Mouse (Mus musculus) adrenal gland (tissue): ENCODE measurements around the gene Nudcd3.
"Not testable (repeated sequence)": the region's sequence is repeated elsewhere in the genome, so short reads cannot be mapped to it uniquely, and the experiment has no call there.

Experiments
- intact Hi-C: fragments of 180-260 bp; cut with DNase I; formaldehyde crosslinking; loops from one replicate; pipeline ENCODE4 v1.15.1; 2025

Nudcd3 gene

GRCm38 (mm10) chr11:6130578-6130977 lies 69.6 kb downstream of the Nudcd3 start:
- intact Hi-C loops, result no loop called here

GRCm38 (mm10) chr11:6123605-6124120 lies 76.6 kb downstream of the Nudcd3 start:
- intact Hi-C loops, result no loop called here

- intact Hi-C loops, result no loop called here
Observed at GRCm38 (mm10) chr11:6122631-6123030, 77.6 kb downstream of the Nudcd3 start.

GRCm38 (mm10) chr11:6120596-6120995 lies 79.6 kb downstream of the Nudcd3 start:
- intact Hi-C loops, result no loop called here

DNA sequence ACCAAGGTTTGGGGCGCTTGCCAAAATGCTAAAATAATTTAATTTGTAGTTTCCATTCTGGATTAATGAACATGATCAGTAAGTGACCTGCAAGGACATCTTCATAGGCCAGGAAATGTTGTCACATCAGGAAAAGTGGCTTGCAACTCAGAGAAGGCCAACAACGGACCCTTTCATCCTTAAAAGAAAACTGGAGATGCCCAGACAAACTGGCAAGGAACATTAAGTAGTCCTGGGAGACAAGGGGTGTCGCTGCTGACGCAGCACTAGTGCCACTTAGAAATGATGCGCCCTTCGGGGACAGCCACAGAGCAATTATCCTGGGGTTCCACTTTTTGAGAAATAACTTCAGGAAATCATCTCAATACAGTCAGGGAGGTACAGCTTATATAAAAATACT lies 80.2 kb downstream of the Nudcd3 start:
- intact Hi-C loops, result no loop called here

- intact Hi-C loops, result loop anchor here (5.0 kb wide), 1 partner anchor 68 kb away; no protein-coding TSS in a partner anchor
Observed at GRCm38 (mm10) chr11:6119312-6119711, 80.9 kb downstream of the Nudcd3 start.

DNA sequence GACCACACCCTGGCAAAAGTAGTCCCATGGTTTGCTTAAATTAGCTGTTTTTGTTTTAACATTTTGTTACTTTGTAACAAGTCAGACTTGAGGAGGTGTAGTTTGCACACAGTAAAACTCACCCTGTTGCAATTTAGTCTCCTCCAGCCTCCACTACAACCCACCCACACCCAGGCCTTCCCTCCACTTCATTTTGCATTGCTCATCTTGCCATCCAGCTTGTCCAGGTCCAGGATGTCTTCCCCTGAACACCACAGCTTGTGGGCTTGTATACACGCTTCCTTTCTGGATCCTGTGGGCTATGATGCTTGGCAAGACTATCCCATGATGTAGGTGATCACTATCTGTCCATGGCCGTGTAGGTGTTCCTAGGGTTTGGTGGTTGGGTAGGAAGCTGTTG lies 82.3 kb downstream of the Nudcd3 start:
- intact Hi-C loops, result loop anchor here (5.0 kb wide), 1 partner anchor 69 kb away; no protein-coding TSS in a partner anchor

DNA sequence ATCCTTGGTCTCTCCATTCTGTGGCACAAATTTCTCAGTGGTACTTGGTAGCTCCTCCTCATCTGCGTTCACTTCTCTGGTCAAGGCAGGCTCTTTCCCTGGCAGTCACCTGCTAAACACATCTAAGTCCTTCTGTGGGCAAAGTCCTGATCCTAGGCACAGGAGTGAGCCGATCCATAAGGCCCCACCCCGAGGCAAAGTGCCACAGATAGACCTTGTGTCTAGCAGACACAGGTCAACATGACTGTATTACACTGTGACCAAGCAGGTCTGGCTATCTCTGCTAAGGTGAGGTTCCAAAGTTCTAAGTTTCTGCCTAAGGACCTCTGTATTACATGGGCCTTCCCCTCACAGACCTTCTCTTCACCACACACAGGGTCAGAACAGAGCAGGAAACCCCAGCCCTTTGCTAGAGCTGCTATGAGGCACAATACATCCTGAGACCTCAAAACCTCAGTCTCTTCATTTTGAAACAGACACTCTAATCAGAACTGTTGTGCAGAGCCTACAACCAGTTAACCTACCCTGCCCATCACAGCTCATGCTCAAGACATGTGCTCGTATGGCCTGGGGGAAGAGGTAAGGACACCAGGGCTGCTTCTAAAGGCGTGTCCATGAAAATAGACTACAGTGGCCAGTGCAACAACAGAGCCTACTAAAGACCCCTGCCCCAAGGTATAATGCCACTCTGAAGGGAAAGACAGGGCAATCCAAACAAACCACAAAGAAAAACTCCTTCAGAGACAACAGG lies 88.3 kb downstream of the Nudcd3 start:
- intact Hi-C loops, result no loop called here

DNA sequence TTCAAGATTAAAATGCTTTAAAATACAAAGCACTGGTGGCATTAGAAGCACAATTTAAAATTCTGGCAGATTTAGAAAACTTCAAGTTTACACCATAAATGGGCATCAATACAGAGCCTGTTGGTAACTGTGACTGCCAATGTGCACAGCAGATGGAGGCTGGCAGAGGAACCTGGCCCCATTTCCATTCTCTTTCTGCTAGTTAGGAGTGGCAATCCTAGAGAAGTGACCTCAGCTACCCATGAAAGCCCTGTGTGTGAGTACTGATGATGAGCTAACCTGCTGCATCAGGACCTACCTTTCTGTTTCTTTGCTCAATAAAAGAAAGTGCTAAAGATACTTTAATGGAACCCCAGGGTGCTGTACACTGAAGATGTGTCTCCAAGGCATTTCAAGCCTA lies 90.2 kb downstream of the Nudcd3 start:
- intact Hi-C loops, result no loop called here

- intact Hi-C loops, result no loop called here
Observed at GRCm38 (mm10) chr11:6108296-6108695, 91.9 kb downstream of the Nudcd3 start.

- intact Hi-C loops, result no loop called here
Observed at GRCm38 (mm10) chr11:6107722-6108121, 92.5 kb downstream of the Nudcd3 start.

GRCm38 (mm10) chr11:6104734-6105133 lies 95.5 kb downstream of the Nudcd3 start:
- intact Hi-C loops, result no loop called here

GRCm38 (mm10) chr11:6096637-6097036 lies 103.6 kb downstream of the Nudcd3 start:
- intact Hi-C loops, result not testable (repeated sequence)

GRCm38 (mm10) chr11:6086991-6087390 lies 113.2 kb downstream of the Nudcd3 start:
- intact Hi-C loops, result no loop called here

GRCm38 (mm10) chr11:6078737-6079136 lies 121.5 kb downstream of the Nudcd3 start:
- intact Hi-C loops, result no loop called here

DNA sequence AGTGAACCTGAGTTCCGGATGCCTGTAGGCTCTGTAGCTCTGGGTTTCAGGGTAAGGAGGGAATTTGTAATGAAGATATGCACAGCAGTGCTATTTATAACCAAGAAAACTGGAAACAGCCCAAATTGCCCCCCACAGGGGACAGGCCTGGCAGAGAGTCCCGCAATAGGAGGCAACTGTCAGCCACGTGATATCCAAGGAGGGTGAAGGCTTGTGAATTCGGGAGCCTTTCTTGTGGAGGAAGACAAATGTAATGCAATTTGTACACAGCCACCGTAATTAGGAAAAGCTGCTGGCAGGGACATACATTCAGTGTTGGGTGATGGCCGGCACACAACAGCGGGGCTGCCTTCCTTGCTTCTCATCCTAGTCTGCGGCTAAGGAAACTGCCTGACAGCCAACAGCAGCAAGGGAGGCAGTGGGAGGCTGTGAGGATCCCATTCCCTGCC lies 124.6 kb downstream of the Nudcd3 start:
- intact Hi-C loops, result no loop called here

GRCm38 (mm10) chr11:6068181-6068957 lies 131.8 kb downstream of the Nudcd3 start:
- intact Hi-C loops, result no loop called here

DNA sequence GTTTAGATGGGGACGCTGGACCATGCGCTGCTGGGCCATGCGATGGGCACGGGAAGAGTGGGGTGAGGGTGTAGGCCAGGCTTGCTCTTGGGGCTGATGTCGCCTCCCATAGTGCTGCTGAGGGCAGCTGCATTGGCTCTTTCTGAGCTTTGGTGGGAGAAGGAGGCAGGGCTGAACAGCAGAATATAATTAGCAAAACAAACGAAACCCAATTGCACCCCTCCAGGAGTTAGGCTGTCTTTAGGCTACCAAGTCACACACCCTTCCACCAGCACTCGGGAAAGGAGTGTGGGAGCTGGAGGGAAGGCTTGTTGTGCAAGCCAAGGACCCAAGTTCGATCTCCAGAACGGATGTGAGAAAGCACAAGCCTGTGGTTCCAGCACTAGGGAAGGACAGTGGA lies 133.1 kb downstream of the Nudcd3 start:
- intact Hi-C loops, result no loop called here

- intact Hi-C loops, result no loop called here
Observed at GRCm38 (mm10) chr11:6066176-6066575, 134.0 kb downstream of the Nudcd3 start, which contains the start of gene Camk2b. TSS of gene Camk2b (minus strand) at chr11:6066362.

DNA sequence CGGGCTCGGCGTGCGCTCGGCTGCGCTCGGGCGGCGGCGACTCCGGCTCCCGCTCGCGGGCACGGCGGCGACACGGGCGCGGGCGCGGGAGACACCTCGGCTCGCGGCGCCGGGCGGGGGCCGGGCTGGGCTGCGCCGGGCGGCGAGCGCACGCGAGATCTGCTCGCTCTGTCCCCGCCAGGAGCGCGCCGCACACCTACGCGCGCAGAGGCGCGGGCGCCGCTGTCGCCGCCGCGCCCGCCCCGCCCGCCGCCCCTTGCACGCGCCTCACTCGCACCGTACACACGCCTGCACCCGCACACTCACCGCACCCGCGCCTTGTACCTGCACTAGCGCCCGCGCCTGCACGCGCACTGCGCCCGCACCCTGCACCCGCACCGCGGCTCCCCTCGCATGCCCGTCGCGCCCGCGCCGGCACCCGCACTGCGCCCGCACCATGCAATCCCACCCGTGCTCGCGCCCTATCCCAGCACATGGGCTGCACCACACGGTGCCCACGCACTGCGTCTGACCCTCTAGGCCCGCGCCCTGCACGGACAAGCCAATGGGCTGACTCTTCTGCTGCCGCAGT lies 134.6 kb downstream of the Nudcd3 start:
- intact Hi-C loops, result no loop called here

DNA sequence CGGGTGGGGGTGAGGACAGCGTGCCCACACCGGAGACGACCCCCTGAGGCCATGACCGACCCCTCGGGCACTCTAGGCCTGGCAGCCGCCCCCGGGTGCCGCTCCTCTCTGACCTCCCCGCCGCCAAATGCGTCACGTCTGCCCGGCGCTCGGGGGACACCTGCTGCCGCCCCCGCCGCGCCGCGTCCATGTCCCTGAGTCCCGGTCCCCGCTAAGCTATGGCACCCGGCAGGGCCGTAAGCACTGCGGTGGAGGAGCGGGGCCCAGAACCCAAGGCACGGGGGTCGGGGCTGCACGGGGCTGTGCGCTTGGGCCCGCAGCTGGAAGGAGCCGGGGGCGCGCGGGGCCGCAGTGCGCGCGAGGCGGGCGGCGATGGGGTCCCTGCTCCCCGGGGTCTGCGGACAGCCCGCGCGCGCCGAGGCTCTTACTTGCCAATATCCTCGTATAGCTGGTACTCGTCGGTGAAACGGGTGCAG lies 135.1 kb downstream of the Nudcd3 start:
- intact Hi-C loops, result no loop called here
